Mouse (Mus musculus): ENCODE results near the gene Polr3f.

DNA sequence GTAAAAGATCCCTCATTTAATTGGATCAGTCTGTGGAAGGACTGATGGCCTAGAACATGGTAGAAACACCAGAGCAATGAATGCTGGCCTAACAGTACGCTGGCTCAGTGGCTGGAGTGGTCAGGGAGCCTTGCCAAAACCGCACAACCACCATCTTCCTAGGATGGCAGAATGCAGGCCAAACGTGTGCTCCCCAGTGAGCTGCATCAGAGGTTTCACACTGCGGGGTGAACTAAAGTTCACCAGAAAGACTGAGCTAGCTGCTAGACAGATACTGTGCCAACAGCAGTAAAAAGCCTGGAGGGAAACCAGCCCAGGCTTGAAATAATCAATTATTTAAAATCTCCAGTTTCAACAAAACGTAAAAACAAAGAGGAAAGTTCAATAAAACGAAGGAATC, 40.0 kb upstream of the Polr3f start:
- TF ChIP-seq CTCF (IDR thresholded peaks at IDR 0.05; ENCODE audit: low read depth) (no peak), EP300 (IDR thresholded peaks at IDR 0.05; ENCODE audit: low read depth) (no peak)

Data from heart, postnatal 0 days (tissue).